Mouse (Mus musculus): ENCODE measurements around the gene Abcb6. TPM values are rescaled to one million over a fixed set of nuclear protein-coding genes. Genes with fewer than 3 reads are reported as not detected.

Abcb6 gene
- polyA plus RNA-seq (2014; fragmentation: Nextera tagmentation; extraction: Ambion mirVana): 70.5 and 74.1 TPM in 2 replicates

- Histone ChIP-seq H3K4me3 (ENCODE audit: low read depth, low read length) (peak within 1 kb of the TSS; percentile 81), H3K4me1 (replicated peaks; ENCODE audit: control insufficient read depth, insufficient read depth, low read length) (peaks cover 18% of the 10 kb centered on the region), H3K27me3 (replicated peaks; ENCODE audit: control insufficient read depth, insufficient read depth, low read length) (no peaks in the 10 kb centered on the region), H3K9ac (ENCODE audit: low read depth, low read length) (peak within 1 kb of the TSS; percentile 77), H3K27ac (ENCODE audit: low read depth, low read length) (peak within 1 kb of the TSS; percentile 98), H3K4me2 (peak within 1 kb of the TSS; percentile 98), H3K9me3 (ENCODE audit: control insufficient read depth, low read length) (no peaks in the 10 kb centered on the region), H3K36me3 (ENCODE audit: control insufficient read depth, insufficient read depth, low read length) (peaks cover 30% of the 10 kb centered on the region)
- peak; percentile 87 for ATAC-seq (replicated peaks; ENCODE audit: low FRiP score)
- under 1% methylated on average over 31 of the region's 31 CpGs for WGBS
- peak; percentile 88 for DNase-seq (ENCODE audit: low spot score)
Observed at GRCm38 (mm10) chr1:75180105-75180590, at the start of gene Abcb6. Gene Abcb6, minus strand, starts transcription at chr1:75180392.

DNA sequence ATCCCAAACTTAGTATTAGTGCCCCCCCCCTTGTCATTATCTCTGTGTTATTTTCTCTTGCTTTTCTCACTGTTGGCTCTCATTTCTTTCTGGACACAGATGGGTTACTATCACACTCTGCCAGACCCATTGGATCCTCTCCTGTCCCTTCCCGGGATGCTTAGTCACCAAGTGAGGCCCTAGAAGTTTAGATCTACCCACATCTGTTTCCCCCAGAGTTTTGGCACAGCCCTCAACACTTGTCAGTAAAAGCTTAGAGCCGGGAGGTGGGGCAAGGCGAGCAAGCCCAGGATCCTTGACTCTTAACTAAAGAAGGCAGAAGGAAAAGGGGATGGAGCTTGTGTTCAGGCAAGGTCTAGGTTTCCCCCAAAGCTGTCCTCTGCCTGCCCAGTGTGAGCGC, 49.0 kb upstream of the Abcb6 start:
- peak overlapping the region; percentile 19; the same call in 1 of the 2 replicates for H3K27ac ChIP-seq (ENCODE audit: low read depth, low read length)
- ATAC-seq (replicated peaks; ENCODE audit: low FRiP score): peak; percentile 77

GRCm38 (mm10) chr1:75227653-75228052, 47.5 kb upstream of the Abcb6 start:
- H3K4me2 ChIP-seq: no peak overlapping the region
- DNase-seq (ENCODE audit: low spot score) (no peak), ATAC-seq (replicated peaks; ENCODE audit: low FRiP score) (no peak)
- peaks cover 6% of the 10 kb centered on the region; the same call in 1 of the 2 replicates for H3K4me1 ChIP-seq (replicated peaks; ENCODE audit: control insufficient read depth, insufficient read depth, low read length)
- H3K4me3 ChIP-seq (ENCODE audit: low read depth, low read length): no peak overlapping the region
- no peaks in the 10 kb centered on the region for H3K36me3 ChIP-seq (ENCODE audit: control insufficient read depth, insufficient read depth, low read length)
- no peaks in the 10 kb centered on the region for H3K27me3 ChIP-seq (replicated peaks; ENCODE audit: control insufficient read depth, insufficient read depth, low read length)
- no peak overlapping the region for H3K27ac ChIP-seq (ENCODE audit: low read depth, low read length)
- no peak overlapping the region; the same call in 1 of the 2 replicates for H3K9ac ChIP-seq (ENCODE audit: low read depth, low read length)
- 78% methylated on average over 1 of the region's 1 CpGs for WGBS
- no peaks in the 10 kb centered on the region for H3K9me3 ChIP-seq (ENCODE audit: control insufficient read depth, low read length)

More for the DNA sequence above, 49.0 kb upstream of the Abcb6 start:
- Histone ChIP-seq H3K9ac (ENCODE audit: low read depth, low read length) (no peak overlapping the region), H3K27me3 (replicated peaks; ENCODE audit: control insufficient read depth, insufficient read depth, low read length) (no peaks in the 10 kb centered on the region), H3K4me2 (no peak overlapping the region), H3K36me3 (ENCODE audit: control insufficient read depth, insufficient read depth, low read length) (no peaks in the 10 kb centered on the region), H3K4me3 (ENCODE audit: low read depth, low read length) (no peak overlapping the region), H3K9me3 (ENCODE audit: control insufficient read depth, low read length) (no peaks in the 10 kb centered on the region), H3K4me1 (replicated peaks; ENCODE audit: control insufficient read depth, insufficient read depth, low read length) (peaks cover 6% of the 10 kb centered on the region; the same call in 1 of the 2 replicates)
- no peak for DNase-seq (ENCODE audit: low spot score)
- WGBS: 53% methylated on average over 4 of the region's 4 CpGs

- DNase-seq (ENCODE audit: low spot score) (no peak), ATAC-seq (replicated peaks; ENCODE audit: low FRiP score) (no peak)
- no peaks in the 10 kb centered on the region for H3K9me3 ChIP-seq (ENCODE audit: control insufficient read depth, low read length)
- no peak overlapping the region for H3K27ac ChIP-seq (ENCODE audit: low read depth, low read length)
- no peak overlapping the region for H3K4me3 ChIP-seq (ENCODE audit: low read depth, low read length)
- WGBS: 42% methylated on average over 2 of the region's 2 CpGs
- H3K4me2 ChIP-seq: no peak overlapping the region
- no peaks in the 10 kb centered on the region for H3K36me3 ChIP-seq (ENCODE audit: control insufficient read depth, insufficient read depth, low read length)
- peaks cover 6% of the 10 kb centered on the region; the same call in 1 of the 2 replicates for H3K4me1 ChIP-seq (replicated peaks; ENCODE audit: control insufficient read depth, insufficient read depth, low read length)
- 0 out of 2 replicates have a peak, but pooled peaks cover 2% of the 10 kb centered on the region for H3K27me3 ChIP-seq (replicated peaks; ENCODE audit: control insufficient read depth, insufficient read depth, low read length)
- no peak overlapping the region for H3K9ac ChIP-seq (ENCODE audit: low read depth, low read length)
Observed at GRCm38 (mm10) chr1:75226138-75226537, 45.9 kb upstream of the Abcb6 start.

DNA sequence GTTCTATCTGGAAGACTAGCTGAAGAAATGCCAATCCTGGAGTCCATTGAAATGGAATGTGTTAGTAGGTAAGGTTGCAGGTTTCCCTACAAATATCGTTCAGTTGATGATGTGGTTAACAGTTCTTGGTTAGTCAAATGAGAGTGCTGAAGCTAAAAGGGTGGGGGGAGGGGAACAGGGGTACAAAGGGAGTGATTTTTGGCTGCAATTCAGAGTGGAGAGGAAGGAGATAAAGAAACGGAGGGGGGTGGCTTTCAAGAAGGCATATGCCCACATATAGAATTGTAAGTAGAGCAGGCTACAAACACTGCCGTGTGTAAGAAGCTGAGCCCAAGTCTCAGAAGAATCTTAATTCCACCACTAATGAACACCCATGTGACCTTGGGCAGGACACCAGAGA, 45.3 kb upstream of the Abcb6 start:
- peaks cover 6% of the 10 kb centered on the region; the same call in 1 of the 2 replicates for H3K4me1 ChIP-seq (replicated peaks; ENCODE audit: control insufficient read depth, insufficient read depth, low read length)
- no peaks in the 10 kb centered on the region for H3K36me3 ChIP-seq (ENCODE audit: control insufficient read depth, insufficient read depth, low read length)
- no peak overlapping the region for H3K4me3 ChIP-seq (ENCODE audit: low read depth, low read length)
- no peak for ATAC-seq (replicated peaks; ENCODE audit: low FRiP score)
- no peaks in the 10 kb centered on the region for H3K9me3 ChIP-seq (ENCODE audit: control insufficient read depth, low read length)
- H3K4me2 ChIP-seq: no peak overlapping the region
- H3K9ac ChIP-seq (ENCODE audit: low read depth, low read length): no peak overlapping the region
- 48% methylated on average over 3 of the region's 3 CpGs for WGBS
- peaks cover 8% of the 10 kb centered on the region for H3K27me3 ChIP-seq (replicated peaks; ENCODE audit: control insufficient read depth, insufficient read depth, low read length)
- no peak for DNase-seq (ENCODE audit: low spot score)
- no peak overlapping the region for H3K27ac ChIP-seq (ENCODE audit: low read depth, low read length)

DNA sequence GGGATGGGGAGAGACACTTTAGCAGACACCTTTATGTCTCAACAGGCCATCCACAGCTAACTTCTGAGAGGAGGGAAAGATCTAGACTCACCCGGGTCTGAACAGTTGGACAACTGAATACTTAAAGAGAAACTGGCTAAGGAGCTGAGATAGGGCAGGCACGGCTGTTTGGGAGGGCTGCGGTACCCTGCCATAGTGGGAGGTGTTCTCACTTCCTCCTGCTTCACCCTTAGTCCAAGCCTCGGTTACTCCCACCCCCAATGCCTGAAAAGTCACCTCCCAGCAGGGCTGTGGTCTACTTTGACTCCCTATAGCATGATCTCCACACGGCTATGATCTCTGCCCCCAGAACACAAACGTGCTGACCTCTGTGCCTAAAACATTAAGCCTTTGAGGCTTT, 43.3 kb upstream of the Abcb6 start:
- Histone ChIP-seq H3K9me3 (ENCODE audit: control insufficient read depth, low read length) (no peaks in the 10 kb centered on the region), H3K9ac (ENCODE audit: low read depth, low read length) (no peak overlapping the region), H3K27me3 (replicated peaks; ENCODE audit: control insufficient read depth, insufficient read depth, low read length) (peaks cover 20% of the 10 kb centered on the region), H3K4me1 (replicated peaks; ENCODE audit: control insufficient read depth, insufficient read depth, low read length) (peaks cover 10% of the 10 kb centered on the region; the same call in 1 of the 2 replicates), H3K36me3 (ENCODE audit: control insufficient read depth, insufficient read depth, low read length) (no peaks in the 10 kb centered on the region), H3K4me3 (ENCODE audit: low read depth, low read length) (no peak overlapping the region), H3K4me2 (no peak overlapping the region), H3K27ac (ENCODE audit: low read depth, low read length) (no peak overlapping the region)
- ATAC-seq (replicated peaks; ENCODE audit: low FRiP score) (no peak), DNase-seq (ENCODE audit: low spot score) (no peak)
- 47% methylated on average over 6 of the region's 6 CpGs for WGBS

GRCm38 (mm10) chr1:75222926-75223325, 42.7 kb upstream of the Abcb6 start:
- Histone ChIP-seq H3K4me3 (ENCODE audit: low read depth, low read length) (no peak overlapping the region), H3K4me2 (no peak overlapping the region), H3K9ac (ENCODE audit: low read depth, low read length) (no peak overlapping the region), H3K27ac (ENCODE audit: low read depth, low read length) (no peak overlapping the region), H3K27me3 (replicated peaks; ENCODE audit: control insufficient read depth, insufficient read depth, low read length) (peaks cover 20% of the 10 kb centered on the region), H3K4me1 (replicated peaks; ENCODE audit: control insufficient read depth, insufficient read depth, low read length) (peaks cover 10% of the 10 kb centered on the region; the same call in 1 of the 2 replicates), H3K9me3 (ENCODE audit: control insufficient read depth, low read length) (no peaks in the 10 kb centered on the region), H3K36me3 (ENCODE audit: control insufficient read depth, insufficient read depth, low read length) (no peaks in the 10 kb centered on the region)
- DNase-seq (ENCODE audit: low spot score) (no peak), ATAC-seq (replicated peaks; ENCODE audit: low FRiP score) (no peak)
- WGBS: 75% methylated on average over 6 of the region's 6 CpGs

GRCm38 (mm10) chr1:75221538-75221937, 41.3 kb upstream of the Abcb6 start:
- 79% methylated on average over 3 of the region's 3 CpGs for WGBS

DNA sequence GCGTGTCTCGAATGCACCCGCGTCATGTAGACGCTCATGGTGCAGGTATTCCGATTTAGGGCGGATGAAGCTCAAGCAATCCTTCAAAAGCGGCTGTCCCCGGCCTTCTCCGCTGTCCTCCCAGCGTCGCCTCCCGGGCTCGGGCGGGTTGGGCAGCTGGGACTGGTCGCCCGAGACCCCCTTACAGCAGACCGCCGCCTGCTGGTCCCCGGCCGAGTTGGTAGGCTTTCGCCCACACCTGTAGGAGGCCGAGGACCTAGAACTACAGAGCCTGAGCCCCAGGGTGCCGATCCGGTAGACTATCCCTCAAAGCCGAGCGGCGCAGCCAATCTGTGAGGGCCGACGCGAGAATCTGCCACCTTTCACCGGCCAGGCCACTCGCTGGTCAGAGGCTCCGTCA, 39.3 kb upstream of the Abcb6 start, which contains the start of gene Tuba4a:
Tuba4a (minus strand) TSS at position 335 of the 400 bp plus-strand sequence.
- Histone ChIP-seq H3K4me1 (replicated peaks; ENCODE audit: control insufficient read depth, insufficient read depth, low read length) (peaks cover 31% of the 10 kb centered on the region), H3K36me3 (ENCODE audit: control insufficient read depth, insufficient read depth, low read length) (peaks cover 11% of the 10 kb centered on the region), H3K27me3 (replicated peaks; ENCODE audit: control insufficient read depth, insufficient read depth, low read length) (peaks cover 20% of the 10 kb centered on the region), H3K27ac (ENCODE audit: low read depth, low read length) (peak within 1 kb of the TSS; percentile 63), H3K4me3 (ENCODE audit: low read depth, low read length) (peak within 1 kb of the TSS; percentile 75), H3K4me2 (peak within 1 kb of the TSS; percentile 100), H3K9me3 (ENCODE audit: control insufficient read depth, low read length) (no peaks in the 10 kb centered on the region), H3K9ac (ENCODE audit: low read depth, low read length) (peak within 1 kb of the TSS; percentile 69)
- no peak for DNase-seq (ENCODE audit: low spot score)
- WGBS: 2% methylated on average over 34 of the region's 34 CpGs
- peak; percentile 13 for ATAC-seq (replicated peaks; ENCODE audit: low FRiP score)

More at GRCm38 (mm10) chr1:75221538-75221937, 41.3 kb upstream of the Abcb6 start:
- Histone ChIP-seq H3K27ac (ENCODE audit: low read depth, low read length) (no peak overlapping the region), H3K9ac (ENCODE audit: low read depth, low read length) (no peak overlapping the region), H3K4me2 (no peak overlapping the region), H3K36me3 (ENCODE audit: control insufficient read depth, insufficient read depth, low read length) (no peaks in the 10 kb centered on the region), H3K27me3 (replicated peaks; ENCODE audit: control insufficient read depth, insufficient read depth, low read length) (peaks cover 20% of the 10 kb centered on the region), H3K9me3 (ENCODE audit: control insufficient read depth, low read length) (no peaks in the 10 kb centered on the region), H3K4me3 (ENCODE audit: low read depth, low read length) (no peak overlapping the region), H3K4me1 (replicated peaks; ENCODE audit: control insufficient read depth, insufficient read depth, low read length) (peaks cover 19% of the 10 kb centered on the region)
- no peak for ATAC-seq (replicated peaks; ENCODE audit: low FRiP score)
- DNase-seq (ENCODE audit: low spot score): no peak
